Mouse (Mus musculus) T-helper 2 cell (primary cell): ENCODE data around the gene Ccr10.

Source experiments
- in situ Hi-C: fragments of 300-600 bp; cut with MboI, MseI; formaldehyde crosslinking; loops from one replicate; pipeline ENCODE4 v1.15.1; 2025; ENCODE audit warnings: high pct_unique_total_duplicates

The Ccr10 gene

DNA sequence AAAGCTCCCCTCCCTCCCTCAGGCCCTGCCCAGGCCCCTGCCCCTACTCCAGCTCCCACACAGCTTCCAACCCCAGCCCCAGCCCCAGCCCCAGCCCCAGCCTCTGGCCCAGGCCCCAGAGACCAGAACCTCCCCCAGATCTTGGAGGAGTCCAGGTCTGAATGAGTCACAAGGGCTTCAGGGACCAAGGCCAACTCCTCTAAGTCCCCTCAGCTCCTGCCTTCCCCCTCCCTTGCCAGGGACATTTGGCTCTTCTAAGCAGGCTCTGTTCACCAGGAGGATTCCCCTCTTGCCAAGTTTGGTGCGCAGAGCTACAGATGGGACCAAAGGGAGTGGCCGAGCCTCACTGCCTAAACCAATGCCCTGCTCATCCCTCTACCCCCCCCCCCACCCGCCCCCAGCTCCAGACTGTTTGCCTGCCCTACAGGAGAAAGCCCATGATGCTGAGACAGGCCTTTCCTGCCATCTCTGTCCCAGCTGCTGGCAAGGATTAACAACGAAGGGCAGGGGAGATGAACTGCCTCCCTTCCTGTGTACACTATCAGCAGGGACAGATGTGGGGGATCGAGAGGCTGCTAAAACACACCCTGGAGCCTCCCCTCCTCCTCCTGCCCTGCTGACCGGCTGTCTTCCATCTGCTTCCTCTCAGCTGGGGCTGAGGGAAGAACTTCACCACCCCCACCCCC is 14.4 kb upstream of the Ccr10 start:
- in situ Hi-C loops, result loop anchor here (10.0 kb wide), 1 partner anchor 1865 kb away; no protein-coding TSS in a partner anchor

- in situ Hi-C loops, result no loop called here
These were observed 13.0 kb upstream of the Ccr10 start for GRCm38 (mm10) chr11:101188166-101188805.

- in situ Hi-C loops, result no loop called here
These were observed 12.3 kb upstream of the Ccr10 start for GRCm38 (mm10) chr11:101187541-101187940.

DNA sequence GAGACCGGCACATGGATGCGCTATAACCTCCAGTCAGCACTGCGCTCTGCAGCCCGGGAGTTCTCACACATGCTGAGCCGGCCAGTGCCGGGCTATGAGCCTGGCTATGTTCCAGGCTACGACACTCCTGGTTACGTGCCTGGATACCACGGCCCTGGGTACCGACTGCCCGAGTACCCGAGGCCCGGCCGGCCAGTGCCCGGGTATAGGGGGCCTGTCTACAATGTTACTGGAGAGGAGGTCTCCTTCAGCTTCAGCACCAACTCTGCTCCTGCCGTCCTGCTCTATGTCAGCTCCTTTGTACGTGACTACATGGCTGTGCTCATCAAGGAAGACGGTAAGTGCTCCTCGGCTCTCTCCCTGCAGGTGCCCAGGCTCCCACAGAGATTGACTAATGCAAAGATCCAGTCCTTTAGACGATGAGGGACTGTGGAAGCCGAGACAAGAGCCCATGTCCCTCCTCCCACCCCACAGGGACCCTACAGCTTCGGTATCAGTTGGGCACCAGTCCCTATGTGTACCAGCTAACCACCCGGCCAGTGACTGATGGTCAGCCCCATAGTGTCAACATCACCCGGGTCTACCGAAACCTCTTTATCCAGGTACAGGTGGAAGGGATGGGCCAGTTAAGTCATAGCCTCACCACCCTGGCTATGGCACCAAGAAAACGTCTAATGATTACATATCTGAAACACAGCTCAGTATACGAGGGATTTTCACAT is 11.4 kb upstream of the Ccr10 start:
- in situ Hi-C loops, result no loop called here

DNA sequence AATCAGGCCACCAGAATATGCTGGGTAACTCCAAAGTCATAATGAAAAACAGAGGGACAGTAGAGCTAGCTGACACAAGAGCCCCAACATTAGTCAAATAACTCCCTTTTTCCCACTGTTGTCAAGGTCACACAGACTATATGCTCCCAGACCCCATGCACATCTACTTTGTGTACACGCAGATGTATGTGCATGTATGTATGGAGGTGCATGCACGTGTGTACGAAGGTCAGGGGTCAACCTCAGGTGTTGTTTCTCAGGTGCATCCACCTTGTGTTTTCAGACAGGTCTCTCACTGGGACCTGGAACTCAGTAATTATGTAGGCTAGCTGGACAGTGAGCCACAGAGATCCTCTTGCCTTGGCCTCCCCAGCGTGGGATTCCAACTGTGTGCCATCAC is 10.2 kb upstream of the Ccr10 start:
- in situ Hi-C loops, result no loop called here

DNA sequence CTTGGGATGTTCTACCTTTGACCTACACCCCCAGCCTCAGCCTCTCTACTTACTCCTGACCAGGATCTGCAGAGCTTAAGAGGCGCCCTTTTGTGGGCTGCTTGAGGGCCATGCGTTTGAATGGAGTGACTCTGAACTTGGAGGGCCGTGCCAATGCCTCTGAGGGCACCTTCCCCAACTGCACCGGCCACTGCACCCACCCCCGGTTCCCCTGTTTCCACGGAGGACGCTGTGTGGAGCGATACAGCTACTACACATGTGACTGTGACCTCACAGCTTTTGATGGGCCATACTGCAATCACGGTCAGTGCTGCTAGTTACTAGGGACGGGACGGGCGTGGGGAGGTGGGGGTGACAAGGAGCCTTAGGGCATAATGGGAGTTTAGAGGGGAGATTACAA is 9.7 kb upstream of the Ccr10 start:
- in situ Hi-C loops, result loop anchor here (5.0 kb wide), 1 partner anchor 88 kb away; the partner anchor contains the start of gene Psmc3ip

DNA sequence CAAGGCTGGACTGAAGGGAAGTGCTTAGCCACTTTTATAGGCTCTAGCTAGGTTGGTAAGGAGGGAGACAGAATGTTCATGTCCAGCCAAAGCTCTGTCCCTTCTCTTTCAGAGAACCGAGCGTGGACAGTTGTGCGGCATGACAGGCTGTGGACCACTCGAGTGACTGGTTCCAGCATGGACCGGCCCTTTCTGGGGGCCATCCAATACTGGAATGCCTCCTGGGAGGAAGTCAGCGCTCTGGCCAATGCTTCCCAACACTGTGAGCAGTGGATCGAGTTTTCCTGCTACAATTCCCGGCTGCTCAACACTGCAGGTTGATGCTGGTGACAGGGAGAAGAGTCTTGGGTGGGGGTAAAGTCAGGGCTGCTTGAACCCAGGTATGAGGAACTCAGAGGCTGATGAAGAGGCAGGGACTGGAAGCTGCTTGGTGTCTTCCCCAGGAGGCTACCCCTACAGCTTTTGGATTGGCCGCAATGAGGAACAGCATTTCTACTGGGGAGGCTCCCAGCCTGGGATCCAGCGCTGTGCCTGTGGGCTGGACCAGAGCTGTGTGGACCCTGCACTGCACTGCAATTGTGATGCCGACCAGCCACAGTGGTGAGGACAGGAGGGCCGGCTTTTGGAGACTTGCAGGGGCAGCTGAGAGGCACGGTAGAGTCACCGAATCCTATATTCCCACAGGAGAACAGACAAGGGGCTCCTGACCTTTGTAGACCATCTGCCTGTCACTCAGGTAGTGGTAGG is 7.7 kb upstream of the Ccr10 start:
- in situ Hi-C loops, result loop anchor here (5.0 kb wide), 1 partner anchor 86 kb away; the partner anchor contains the start of gene Psmc3ip

GRCm38 (mm10) chr11:101181961-101182360 is 6.7 kb upstream of the Ccr10 start:
- in situ Hi-C loops, result loop anchor here (5.0 kb wide), 1 partner anchor 85 kb away; the partner anchor contains the start of gene Psmc3ip

DNA sequence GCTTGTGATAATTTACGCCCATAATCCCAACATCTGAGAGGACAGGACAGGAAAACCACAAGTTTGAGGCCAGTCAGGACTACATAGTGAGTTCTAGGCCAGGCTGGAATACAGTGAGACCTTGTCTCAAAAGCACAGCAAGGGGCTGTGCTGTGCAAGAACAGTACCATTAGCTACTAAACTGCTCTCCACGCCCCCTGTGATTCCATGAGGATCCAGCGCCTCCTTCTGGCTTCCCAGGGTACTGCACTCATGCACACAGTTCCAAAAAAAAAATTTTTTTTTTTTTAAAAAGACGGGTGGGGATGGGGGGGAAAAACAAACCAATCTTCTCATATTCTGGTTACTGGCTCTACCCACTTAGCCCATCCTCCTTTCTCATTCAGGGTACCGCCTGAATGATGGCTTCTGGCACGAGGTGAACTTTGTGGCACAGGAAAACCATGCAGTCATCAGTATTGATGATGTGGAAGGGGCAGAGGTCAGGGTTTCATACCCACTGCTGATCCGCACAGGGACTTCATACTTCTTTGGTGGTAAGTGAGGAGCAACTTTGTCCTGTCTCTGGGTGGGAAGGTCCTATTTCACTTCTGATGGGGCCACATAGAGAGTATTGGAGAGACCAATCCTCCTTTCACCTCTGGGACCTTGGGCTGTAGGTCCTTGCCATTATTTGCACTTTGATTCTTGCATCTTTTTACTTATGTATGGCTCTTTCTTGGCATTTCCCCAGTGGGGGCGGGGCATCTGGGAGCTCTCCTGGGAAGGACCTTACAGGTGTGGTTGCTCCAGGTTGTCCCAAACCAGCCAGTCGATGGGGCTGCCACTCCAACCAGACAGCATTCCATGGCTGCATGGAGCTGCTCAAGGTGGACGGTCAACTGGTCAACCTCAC is 5.8 kb upstream of the Ccr10 start:
- in situ Hi-C loops, result loop anchor here (5.0 kb wide), 1 partner anchor 84 kb away; the partner anchor contains the start of gene Psmc3ip

DNA sequence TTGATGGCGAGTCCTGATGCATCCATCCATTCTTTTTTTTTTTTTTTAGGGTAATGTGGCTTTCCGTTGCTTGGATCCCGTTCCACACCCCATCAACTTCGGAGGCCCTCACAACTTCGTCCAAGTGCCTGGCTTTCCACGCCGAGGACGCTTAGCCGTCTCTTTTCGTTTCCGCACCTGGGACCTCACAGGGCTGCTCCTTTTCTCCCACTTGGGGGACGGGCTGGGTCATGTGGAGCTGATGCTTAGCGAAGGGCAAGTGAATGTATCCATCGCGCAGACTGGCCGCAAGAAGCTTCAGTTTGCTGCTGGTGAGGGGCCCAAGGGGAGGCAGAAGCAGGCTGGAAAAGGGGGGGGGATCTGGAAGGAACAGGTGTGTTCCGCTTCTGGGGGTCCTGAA is 5.0 kb upstream of the Ccr10 start:
- in situ Hi-C loops, result loop anchor here (5.0 kb wide), 1 partner anchor 83 kb away; the partner anchor contains the start of gene Psmc3ip

DNA sequence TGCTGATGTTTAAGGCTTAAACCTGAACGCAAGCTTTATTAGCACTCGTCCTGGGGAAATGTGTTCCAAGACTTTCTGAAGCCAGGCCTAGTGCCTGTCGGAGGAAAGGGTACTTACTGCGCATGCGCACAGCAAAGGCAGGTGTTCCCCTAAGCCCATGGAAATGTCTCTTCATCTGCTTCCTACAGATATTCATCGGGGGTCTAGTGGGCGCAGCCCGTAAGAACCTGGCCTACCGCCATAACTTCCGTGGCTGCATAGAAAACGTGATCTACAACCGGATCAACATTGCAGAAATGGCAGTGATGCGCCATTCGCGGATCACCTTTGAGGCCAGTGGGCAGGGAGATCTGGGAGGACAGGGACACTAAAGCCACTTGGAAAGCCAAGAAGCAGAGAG is 4.1 kb upstream of the Ccr10 start:
- in situ Hi-C loops, result loop anchor here (10.0 kb wide), 1 partner anchor 635 kb away; the partner anchor contains the start of gene Ttc25

DNA sequence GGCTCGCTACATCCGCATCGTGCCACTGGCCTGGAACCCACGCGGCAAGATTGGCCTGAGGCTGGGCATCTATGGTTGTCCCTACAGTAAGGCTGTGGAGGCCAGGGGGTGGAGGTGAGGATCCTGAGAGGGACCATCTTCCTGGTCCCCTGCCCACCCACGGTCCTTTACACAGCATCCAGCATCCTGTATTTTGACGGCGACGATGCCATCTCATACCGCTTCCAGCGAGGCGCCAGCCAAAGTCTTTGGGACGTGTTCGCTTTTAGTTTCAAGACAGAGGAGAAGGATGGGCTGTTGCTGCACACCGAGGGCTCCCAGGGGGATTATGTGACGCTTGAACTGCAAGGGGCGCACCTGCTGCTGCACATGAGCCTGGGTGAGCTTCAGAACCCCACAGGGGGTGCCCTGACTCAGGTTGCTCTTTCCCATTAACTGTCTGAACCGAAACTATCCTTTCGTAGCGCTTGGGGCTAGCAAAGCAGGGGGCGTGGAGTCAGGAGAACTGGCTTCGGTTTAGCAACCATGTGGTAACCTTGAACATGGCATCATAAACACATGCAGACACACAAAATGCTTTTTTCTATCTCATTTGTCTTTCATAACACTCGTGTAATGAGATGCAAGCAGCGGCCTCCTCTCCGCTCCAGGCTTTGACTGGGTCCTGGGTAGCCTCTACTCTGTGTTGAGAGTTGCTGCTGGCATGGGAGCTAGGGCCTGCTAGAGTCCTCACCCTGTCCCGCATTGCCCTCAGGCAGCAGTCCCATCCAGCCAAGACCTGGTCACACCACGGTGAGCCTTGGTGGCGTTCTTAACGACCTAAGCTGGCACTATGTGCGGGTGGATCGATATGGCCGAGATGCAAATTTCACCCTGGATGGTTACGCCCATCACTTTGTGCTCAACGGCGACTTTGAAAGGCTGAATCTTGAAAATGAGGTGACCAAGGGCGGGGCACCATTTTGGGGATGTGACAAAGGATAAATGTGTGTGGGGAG is 3.1 kb upstream of the Ccr10 start:
- in situ Hi-C loops, result loop anchor here (10.0 kb wide), 1 partner anchor 634 kb away; the partner anchor contains the start of gene Ttc25

DNA sequence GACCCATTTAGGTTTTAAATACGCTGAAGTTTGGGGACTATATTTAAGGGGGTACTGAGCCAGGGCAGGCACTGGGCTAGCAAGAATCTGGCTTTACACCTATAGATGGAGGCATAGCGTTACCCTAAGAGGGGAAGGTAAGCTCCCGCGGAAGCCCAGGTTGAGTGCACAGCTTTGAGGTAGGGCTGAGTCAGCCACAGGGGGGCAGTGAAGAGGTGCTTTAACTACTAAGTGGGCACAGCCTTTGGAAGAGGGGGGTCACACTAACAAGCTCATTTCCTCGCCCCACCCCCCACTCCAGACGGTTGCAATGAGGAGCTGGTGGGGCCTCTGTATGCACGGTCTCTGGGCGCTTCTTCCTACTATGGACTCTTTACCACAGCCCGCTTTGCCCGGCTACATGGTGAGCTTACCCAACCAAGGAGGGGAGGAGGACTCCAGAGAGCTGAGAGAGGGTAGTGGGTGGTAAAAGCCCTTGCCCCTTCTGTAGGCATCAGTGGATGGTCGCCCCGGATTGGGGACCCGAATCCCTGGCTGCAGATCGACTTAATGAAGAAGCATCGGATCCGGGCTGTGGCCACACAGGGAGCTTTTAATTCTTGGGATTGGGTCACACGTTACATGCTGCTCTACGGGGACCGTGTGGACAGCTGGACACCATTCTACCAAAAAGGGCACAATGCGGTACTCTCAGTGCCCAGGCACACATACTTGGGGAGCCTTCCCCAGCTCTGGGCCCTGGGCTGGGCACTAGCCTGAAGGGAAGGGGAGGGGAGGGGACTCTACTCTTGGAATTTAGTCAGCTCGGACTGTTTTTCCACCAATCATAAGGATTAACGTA is 1.9 kb upstream of the Ccr10 start:
- in situ Hi-C loops, result loop anchor here (10.0 kb wide), 1 partner anchor 632 kb away; the partner anchor contains the start of gene Ttc25

- in situ Hi-C loops, result loop anchor here (10.0 kb wide), 1 partner anchor 631 kb away; the partner anchor contains the start of gene Ttc25
These were observed 961 bp upstream of the Ccr10 start for GRCm38 (mm10) chr11:101176117-101176691.

GRCm38 (mm10) chr11:101175636-101176116 is 433 bp upstream of the Ccr10 start:
- in situ Hi-C loops, result loop anchor here (10.0 kb wide), 1 partner anchor 631 kb away; the partner anchor contains the start of gene Ttc25

DNA sequence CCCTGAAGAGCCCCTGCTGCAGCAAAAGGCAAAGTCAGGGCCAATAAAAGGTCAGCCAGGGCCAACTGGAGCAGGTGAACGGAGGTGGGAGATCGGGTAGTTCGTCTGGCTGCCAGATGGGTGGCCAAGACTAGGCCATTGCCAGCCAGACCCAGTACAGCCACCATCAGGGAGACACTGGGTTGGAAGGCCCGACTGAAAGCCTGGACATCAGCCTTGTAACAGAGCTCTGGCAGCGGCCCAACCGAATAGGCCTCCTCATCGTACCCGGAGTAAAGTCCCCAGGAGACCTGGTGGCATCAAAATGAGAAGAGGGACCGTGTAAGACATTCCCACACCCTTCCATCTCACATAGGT is 876 bp downstream of the Ccr10 start:
- in situ Hi-C loops, result loop anchor here (10.0 kb wide), 1 partner anchor 630 kb away; the partner anchor contains the start of gene Ttc25
